8 mouse cellular contexts compared by ENCODE assay signal in genomic region chr4:115728721-115729120, GRCm38 (mm10). TPM values are rescaled to one million over a fixed set of nuclear protein-coding genes. Genes with fewer than 3 reads are reported as not detected.
DNase-seq lines count a peak whose midpoint lies in the region; ATAC-seq and TF ChIP-seq lines count a peak whose summit lies in the region.

No protein-coding gene starts in this region.

- TF ChIP-seq CTCF in hindbrain, postnatal 0 days (IDR thresholded peaks at IDR 0.05; ENCODE audit: low read depth): no peak

- no peak for ATAC-seq in forebrain, embryonic 16.5 days
- no peak for ATAC-seq in hindbrain, postnatal 0 days

- no peak overlapping the region for H3K9ac ChIP-seq in forebrain, embryonic 16.5 days (replicated peaks; ENCODE audit: low read depth, low read length)
- H3K9ac ChIP-seq in hindbrain, postnatal 0 days (replicated peaks; ENCODE audit: low read length): no peak overlapping the region

- H3K27me3 ChIP-seq in forebrain, embryonic 10.5 days (ENCODE audit: poor library complexity, severe bottlenecking): peaks cover 13% of the 10 kb centered on the region; the same call in 1 of the 2 replicates
- 0 out of 2 replicates have a peak, but pooled peaks cover 8% of the 10 kb centered on the region for H3K27me3 ChIP-seq in forebrain, embryonic 16.5 days (replicated peaks; ENCODE audit: control insufficient read depth, insufficient read depth, low read length)
- H3K27me3 ChIP-seq in hindbrain, postnatal 0 days (ENCODE audit: insufficient read depth, low read length): peaks cover 4% of the 10 kb centered on the region; the same call in 1 of the 2 replicates

- WGBS in forebrain, embryonic 10.5 days: 20% methylated on average over 5 of the region's 5 CpGs
- WGBS in forebrain, embryonic 16.5 days: 14% methylated on average over 5 of the region's 5 CpGs
- WGBS in hindbrain, postnatal 0 days: 22% methylated on average over 5 of the region's 5 CpGs

- no peaks in the 10 kb centered on the region for H3K4me1 ChIP-seq in forebrain, embryonic 10.5 days
- H3K4me1 ChIP-seq in forebrain, embryonic 16.5 days (replicated peaks; ENCODE audit: control insufficient read depth, insufficient read depth, low read length): no peaks in the 10 kb centered on the region
- H3K4me1 ChIP-seq in hindbrain, postnatal 0 days (ENCODE audit: insufficient read depth, low read length): no peaks in the 10 kb centered on the region

- H3K27ac ChIP-seq in forebrain, embryonic 10.5 days: no peak overlapping the region
- no peak overlapping the region for H3K27ac ChIP-seq in forebrain, embryonic 16.5 days (ENCODE audit: low read length)
- H3K27ac ChIP-seq in hindbrain, postnatal 0 days: no peak overlapping the region

- peak; percentile 62 for DNase-seq in forebrain, embryonic 10.5 days (ENCODE audit: extremely low spot score, low spot score)
- DNase-seq in right cerebral cortex, postnatal 14 days: peak; percentile 17
- no peak for DNase-seq in right cerebral cortex, postnatal 25 days
- peak; percentile 40 for DNase-seq in hindbrain, postnatal 0 days (ENCODE audit: low spot score)
- peak; percentile 55 for DNase-seq in naive thymus-derived CD4-positive, alpha-beta T cell, adult 2 months (ENCODE audit: low read depth)
- no peak for DNase-seq in T-cell, adult 2 months (ENCODE audit: low spot score)
- DNase-seq in cerebellum, adult 9-10 months: no peak

- no peaks in the 10 kb centered on the region for H3K9me3 ChIP-seq in forebrain, embryonic 10.5 days
- no peaks in the 10 kb centered on the region for H3K9me3 ChIP-seq in forebrain, embryonic 16.5 days (ENCODE audit: control insufficient read depth, low read length)
- no peaks in the 10 kb centered on the region for H3K9me3 ChIP-seq in hindbrain, postnatal 0 days (ENCODE audit: low read length)

- no peak overlapping the region for H3K4me3 ChIP-seq in forebrain, embryonic 10.5 days
- H3K4me3 ChIP-seq in forebrain, embryonic 16.5 days (replicated peaks; ENCODE audit: low read length): no peak overlapping the region
- no peak overlapping the region for H3K4me3 ChIP-seq in hindbrain, postnatal 0 days (ENCODE audit: low read length)

- no peaks in the 10 kb centered on the region for H3K36me3 ChIP-seq in forebrain, embryonic 10.5 days (replicated peaks)
- H3K36me3 ChIP-seq in forebrain, embryonic 16.5 days (ENCODE audit: control insufficient read depth, insufficient read depth): no peaks in the 10 kb centered on the region
- no peaks in the 10 kb centered on the region for H3K36me3 ChIP-seq in hindbrain, postnatal 0 days (ENCODE audit: insufficient read depth, low read length)

- H3K4me2 ChIP-seq in forebrain, embryonic 16.5 days (ENCODE audit: low read length): no peak overlapping the region
- H3K4me2 ChIP-seq in hindbrain, postnatal 0 days (ENCODE audit: low read depth, low read length): no peak overlapping the region

RNA-seq across cellular contexts. Expression of gene Efcab14, which starts 8.8 kb away (rescaled TPM):
- 32.9 and 33.9 TPM in 2 replicates for polyA plus RNA-seq in forebrain, embryonic 10.5 days (2016; fragmentation: Nextera tagmentation; extraction: Ambion mirVana)
- 18.1 and 20.7 TPM in 2 replicates for polyA plus RNA-seq in forebrain, embryonic 16.5 days (2015; fragmentation: Nextera tagmentation; extraction: Ambion mirVana)
- total RNA-seq in hindbrain, postnatal 0 days (2014; rRNA removed): 17.1 and 20.5 TPM in 2 replicates
- 17.0 and 17.9 TPM in 2 replicates for polyA plus RNA-seq in hindbrain, postnatal 0 days (2015; fragmentation: Nextera tagmentation; extraction: Ambion mirVana)

RNA-seq across cellular contexts. Expression of gene Tex38, which starts 52.1 kb away (rescaled TPM):
- polyA plus RNA-seq in forebrain, embryonic 10.5 days (2016; fragmentation: Nextera tagmentation; extraction: Ambion mirVana): 0.25 and 0.41 TPM in 2 replicates
- polyA plus RNA-seq in forebrain, embryonic 16.5 days (2015; fragmentation: Nextera tagmentation; extraction: Ambion mirVana): 0.28 TPM in 1 of 2 replicates, not detected in the other
- total RNA-seq in hindbrain, postnatal 0 days (2014; rRNA removed): not detected in 2 replicates
- 0.74 and 0.77 TPM in 2 replicates for polyA plus RNA-seq in hindbrain, postnatal 0 days (2015; fragmentation: Nextera tagmentation; extraction: Ambion mirVana)

RNA-seq across cellular contexts. Expression of gene Atpaf1, which starts 55.9 kb away (rescaled TPM):
- polyA plus RNA-seq in forebrain, embryonic 10.5 days (2016; fragmentation: Nextera tagmentation; extraction: Ambion mirVana): 45.8 and 56.3 TPM in 2 replicates
- 35.1 and 36.8 TPM in 2 replicates for polyA plus RNA-seq in forebrain, embryonic 16.5 days (2015; fragmentation: Nextera tagmentation; extraction: Ambion mirVana)
- total RNA-seq in hindbrain, postnatal 0 days (2014; rRNA removed): 20.0 and 28.1 TPM in 2 replicates
- polyA plus RNA-seq in hindbrain, postnatal 0 days (2015; fragmentation: Nextera tagmentation; extraction: Ambion mirVana): 43.5 and 49.9 TPM in 2 replicates

Comparison
In these comparisons a context has a peak if more than half of its experiments do, and no peak if none do; other contexts are left out.
1. DNase-seq: peak in forebrain, embryonic 10.5 days (single experiment), right cerebral cortex, postnatal 14 days (single experiment), hindbrain, postnatal 0 days (single experiment) and naive thymus-derived CD4-positive, alpha-beta T cell, adult 2 months (single experiment); none in right cerebral cortex, postnatal 25 days (single experiment), T-cell, adult 2 months (single experiment) and cerebellum, adult 9-10 months (single experiment).